Mouse (Mus musculus) MEL (cell line): ENCODE measurements around the gene Eif2ak1. TPM values are rescaled to one million over a fixed set of nuclear protein-coding genes. Genes with fewer than 3 reads are reported as not detected.

Experiments
- DNase-seq: peaks from one replicate; pipeline ENCODE4 v3.0.0; 2011; ENCODE audit warnings: low read depth, low spot score
- H3K27ac ChIP-seq: 2 replicates; pipeline ENCODE4 v1.5.1; 2012; ENCODE audit warnings: low read depth, mild to moderate bottlenecking, control low read depth, low read length, moderate library complexity; ENCODE audit not compliant: control insufficient read depth
- H3K27me3 ChIP-seq, 2 experiments: fragments of 150-350 bp in 1 of 2; sonication (generic) in 1 of 2; 2 replicates each; pipeline ENCODE4 v1.6.1; 2012; ENCODE audit warnings: low read length in 2 of 2, mild to moderate bottlenecking in 2 of 2, improper control_type of control experiment in 1 of 2, moderate library complexity in 1 of 2; ENCODE audit not compliant: insufficient read depth in 2 of 2, control insufficient read depth in 1 of 2
- H3K36me3 ChIP-seq, 2 experiments: 2 replicates each; pipeline ENCODE4 v1.6.1; 2012 to 2014; ENCODE audit warnings: low read length in 2 of 2, improper control_type of control experiment in 1 of 2, inconsistent platforms in 1 of 2, mild to moderate bottlenecking in 1 of 2; ENCODE audit not compliant: insufficient read depth in 2 of 2, control insufficient read depth in 1 of 2
- H3K4me1 ChIP-seq, 2 experiments: fragments of 150-350 bp in 1 of 2; sonication (generic) in 1 of 2; 2 replicates each; pipeline ENCODE4 v1.6.1; 2012; ENCODE audit warnings: low read length in 2 of 2, improper control_type of control experiment in 1 of 2, mild to moderate bottlenecking in 1 of 2; ENCODE audit not compliant: insufficient read depth in 2 of 2, control insufficient read depth in 1 of 2
- H3K4me3 ChIP-seq, 2 experiments: fragments of 150-350 bp in 1 of 2; sonication (generic) in 1 of 2; 2 replicates each; pipeline ENCODE4 v1.5.1; 2012; ENCODE audit warnings: low read depth in 2 of 2, low read length in 2 of 2, mild to moderate bottlenecking in 2 of 2, moderate library complexity in 2 of 2, control low read depth in 1 of 2, improper control_type of control experiment in 1 of 2; ENCODE audit not compliant: control insufficient read depth in 1 of 2, insufficient read depth in 1 of 2
- H3K79me2 ChIP-seq: 2 replicates; pipeline ENCODE4 v1.6.1; 2012; ENCODE audit warnings: mild to moderate bottlenecking, low read length, moderate library complexity; ENCODE audit not compliant: control insufficient read depth, poor library complexity, insufficient read depth
- H3K9ac ChIP-seq: 2 replicates; pipeline ENCODE4 v1.6.1; 2012; ENCODE audit warnings: low read depth, mild to moderate bottlenecking, control low read depth, low read length, moderate library complexity; ENCODE audit not compliant: control insufficient read depth, poor library complexity, severe bottlenecking
- H3K9me3 ChIP-seq: fragments of 150-350 bp; sonication (generic); replicated peaks from 2 replicates; pipeline ENCODE4 v1.6.1; 2012; ENCODE audit warnings: mild to moderate bottlenecking, low read length, improper control_type of control experiment, moderate library complexity; ENCODE audit not compliant: insufficient read depth
- BHLHE40 ChIP-seq: IDR thresholded peaks from 2 replicates; pipeline ENCODE4 v1.6.1; 2012; ENCODE audit warnings: low read depth, mild to moderate bottlenecking, inconsistent platforms, low read length, improper control_type of control experiment, borderline replicate concordance
- E2F4 ChIP-seq: IDR thresholded peaks from 2 replicates; pipeline ENCODE4 v1.6.1; 2011; ENCODE audit warnings: low read depth, low read length, improper control_type of control experiment, borderline replicate concordance
- ELF1 ChIP-seq: IDR thresholded peaks from 2 replicates; pipeline ENCODE4 v1.6.1; 2014; ENCODE audit warnings: low read depth, mild to moderate bottlenecking, inconsistent platforms, low read length, improper control_type of control experiment, moderate library complexity
- EP300 ChIP-seq, 2 experiments: IDR thresholded peaks; 2 replicates each; pipeline ENCODE4 v1.6.1; 2011; ENCODE audit warnings: improper control_type of control experiment in 2 of 2, low read length in 2 of 2, low read depth in 1 of 2, mild to moderate bottlenecking in 1 of 2
- ETS1 ChIP-seq: IDR thresholded peaks from 2 replicates; pipeline ENCODE4 v1.6.1; 2012; ENCODE audit warnings: low read depth, mild to moderate bottlenecking, inconsistent platforms, low read length, improper control_type of control experiment, moderate library complexity
- GATA1 ChIP-seq: IDR thresholded peaks from 2 replicates; pipeline ENCODE4 v1.6.1; 2011; ENCODE audit warnings: low read depth, low read length, improper control_type of control experiment
- HCFC1 ChIP-seq: IDR thresholded peaks from 2 replicates; pipeline ENCODE4 v1.6.1; 2012; ENCODE audit warnings: low read depth, mild to moderate bottlenecking, inconsistent platforms, low read length, improper control_type of control experiment, moderate library complexity
- MAX ChIP-seq: IDR thresholded peaks from 2 replicates; pipeline ENCODE4 v1.6.1; 2011; ENCODE audit warnings: low read length, improper control_type of control experiment
- MAZ ChIP-seq: IDR thresholded peaks from 2 replicates; pipeline ENCODE4 v1.6.1; 2012; ENCODE audit warnings: low read depth, mild to moderate bottlenecking, inconsistent platforms, low read length, improper control_type of control experiment
- MEF2A ChIP-seq: IDR thresholded peaks from 2 replicates; pipeline ENCODE4 v1.6.1; 2014; ENCODE audit warnings: low read depth, mild to moderate bottlenecking, inconsistent platforms, low read length, improper control_type of control experiment; ENCODE audit not compliant: poor library complexity, insufficient replicate concordance, severe bottlenecking; ENCODE audit errors: extremely low read depth
- MYB ChIP-seq: IDR thresholded peaks from 2 replicates; pipeline ENCODE4 v1.6.1; 2011; ENCODE audit warnings: mild to moderate bottlenecking, low read depth, low read length, improper control_type of control experiment
- NRF1 ChIP-seq: IDR thresholded peaks from 2 replicates; pipeline ENCODE4 v1.6.1; 2014; ENCODE audit warnings: low read depth, mild to moderate bottlenecking, inconsistent platforms, low read length, improper control_type of control experiment, moderate library complexity; ENCODE audit not compliant: poor library complexity, insufficient read depth, severe bottlenecking
- POLR2AphosphoS2 ChIP-seq: IDR thresholded peaks from 2 replicates; pipeline ENCODE4 v1.6.1; 2011; ENCODE audit warnings: low read length, improper control_type of control experiment
- POLR2AphosphoS5 ChIP-seq: IDR thresholded peaks from 2 replicates; pipeline ENCODE4 v1.6.1; 2012; ENCODE audit warnings: low read depth, borderline replicate concordance, mild to moderate bottlenecking, inconsistent platforms, low read length, moderate library complexity, mixed read lengths
- RCOR1 ChIP-seq: IDR thresholded peaks from 2 replicates; pipeline ENCODE4 v1.6.1; 2012; ENCODE audit warnings: low read depth, mild to moderate bottlenecking, inconsistent platforms, low read length, improper control_type of control experiment
- SIN3A ChIP-seq: IDR thresholded peaks from 2 replicates; pipeline ENCODE4 v1.6.1; 2012; ENCODE audit warnings: low read length, improper control_type of control experiment, inconsistent platforms
- SMC3 ChIP-seq: IDR thresholded peaks from 2 replicates; pipeline ENCODE4 v1.6.1; 2011; ENCODE audit warnings: low read depth, low read length, improper control_type of control experiment
- TBP ChIP-seq: IDR thresholded peaks from 2 replicates; pipeline ENCODE4 v1.8.0; 2011; ENCODE audit warnings: low read depth, low read length, improper control_type of control experiment
- USF1 ChIP-seq: IDR thresholded peaks from 2 replicates; pipeline ENCODE4 v1.6.1; 2014; ENCODE audit warnings: low read depth, mild to moderate bottlenecking, inconsistent platforms, low read length, improper control_type of control experiment, moderate library complexity
- ZC3H11A ChIP-seq: IDR thresholded peaks from 2 replicates; pipeline ENCODE4 v1.6.1; 2012; ENCODE audit warnings: low read depth, mild to moderate bottlenecking, inconsistent platforms, low read length, improper control_type of control experiment
- ZNF384 ChIP-seq: IDR thresholded peaks from 2 replicates; pipeline ENCODE4 v1.6.1; 2012; ENCODE audit warnings: low read depth, mild to moderate bottlenecking, inconsistent platforms, low read length, improper control_type of control experiment
- polyA plus RNA-seq, 2 experiments: library from polyadenylated mRNA; stranded (reverse) in 1 of 2; unstranded in 1 of 2; fragments of >175 nt in 1 of 2; fragments of >200 nt in 1 of 2; gene quantifications; 2 replicates each; pipeline versions ENCODE4 v1.2.1 to v1.2.4; 2012; ENCODE audit warnings: low replicate concordance in 2 of 2, low read depth in 1 of 2; ENCODE audit not compliant: insufficient read length in 2 of 2, insufficient read depth in 1 of 2, missing spikeins in 1 of 2
- total RNA-seq: library from RNA; depleted of rRNA; stranded (reverse); fragments of 300-350 nt; gene quantifications from 2 replicates; pipeline ENCODE4 v1.2.3, GENCODE M21; 2012

Gene Eif2ak1
- total and polyA plus RNA-seq, 3 experiments: 14.8 to 33.5 (median 26.7) TPM

GRCm38 (mm10) chr5:143804056-143804765 is 13.4 kb upstream of the Eif2ak1 start:
- Histone ChIP-seq H3K9me3 (no peaks in the 10 kb centered on the region), H3K27me3 (no peaks in the 10 kb centered on the region), H3K36me3 (peaks cover 0 to 8% of the 10 kb centered on the region in 2 experiments; a peak in 2 of 4 replicates), H3K9ac (no peak overlapping the region), H3K27ac (no peak overlapping the region), H3K4me3 (no peak overlapping the region), H3K4me1 (peaks cover 0 to 5% of the 10 kb centered on the region in 2 experiments; a peak in 2 of 4 replicates), H3K79me2 (no peaks in the 10 kb centered on the region)
- no peak for DNase-seq
- TF ChIP-seq BHLHE40 (no peak), ZC3H11A (no peak)

GRCm38 (mm10) chr5:143807268-143807667 is 10.3 kb upstream of the Eif2ak1 start:
- TF ChIP-seq MAZ (no peak), ZC3H11A (no peak), POLR2AphosphoS5 (no peak), MEF2A (no peak), E2F4 (no peak), SIN3A (0 out of 2 replicates have a peak, but pooled peaks have one; percentile 36), MAX (no peak), ELF1 (no peak), RCOR1 (no peak), MYB (0 out of 2 replicates have a peak, but pooled peaks have one; percentile 42), TBP (0 out of 2 replicates have a peak, but pooled peaks have one; percentile 12), EP300 (IDR thresholded peaks at IDR 0.05; ENCODE audit: low read depth in 1 of 2, low read length in 2 of 2) (peak; percentile 43 to 56; a peak in 3 of 4 replicates), ZNF384 (no peak), GATA1 (peak; percentile 54), NRF1 (no peak), USF1 (no peak), SMC3 (no peak), ETS1 (0 out of 2 replicates have a peak, but pooled peaks have one; percentile 17), POLR2AphosphoS2 (no peak), HCFC1 (no peak)
- Histone ChIP-seq H3K9me3 (no peaks in the 10 kb centered on the region), H3K27ac (no peak overlapping the region; the same call in 1 of the 2 replicates), H3K79me2 (no peaks in the 10 kb centered on the region), H3K9ac (no peak overlapping the region), H3K27me3 (no peaks in the 10 kb centered on the region), H3K4me1 (peaks cover 0 to 5% of the 10 kb centered on the region in 2 experiments; a peak in 2 of 4 replicates), H3K36me3 (peaks cover 0 to 8% of the 10 kb centered on the region in 2 experiments; a peak in 2 of 4 replicates), H3K4me3 (peak overlapping the region in 1 of 2 experiments; percentile 1; a peak in 1 of 4 replicates)
- DNase-seq: peak; percentile 74
